Mouse (Mus musculus) kidney, postnatal 25 days (tissue): ENCODE measurements around the gene Vangl2.

Experiments used
- DNase-seq, 2 experiments: peaks; one replicate each; pipeline ENCODE4 v3.0.0; 2021; ENCODE audit warnings: mixed read lengths in 2 of 2

Gene Vangl2

GRCm38 (mm10) chr1:172027010-172027808, 1.0 kb downstream of the Vangl2 start:
- peak; percentile 92 for DNase-seq

GRCm38 (mm10) chr1:172026201-172026901, 1.9 kb downstream of the Vangl2 start:
- DNase-seq: no peak

GRCm38 (mm10) chr1:172025201-172025904, 2.9 kb downstream of the Vangl2 start:
- DNase-seq: no peak

GRCm38 (mm10) chr1:172024140-172024895, 3.9 kb downstream of the Vangl2 start:
- no peak for DNase-seq

DNA sequence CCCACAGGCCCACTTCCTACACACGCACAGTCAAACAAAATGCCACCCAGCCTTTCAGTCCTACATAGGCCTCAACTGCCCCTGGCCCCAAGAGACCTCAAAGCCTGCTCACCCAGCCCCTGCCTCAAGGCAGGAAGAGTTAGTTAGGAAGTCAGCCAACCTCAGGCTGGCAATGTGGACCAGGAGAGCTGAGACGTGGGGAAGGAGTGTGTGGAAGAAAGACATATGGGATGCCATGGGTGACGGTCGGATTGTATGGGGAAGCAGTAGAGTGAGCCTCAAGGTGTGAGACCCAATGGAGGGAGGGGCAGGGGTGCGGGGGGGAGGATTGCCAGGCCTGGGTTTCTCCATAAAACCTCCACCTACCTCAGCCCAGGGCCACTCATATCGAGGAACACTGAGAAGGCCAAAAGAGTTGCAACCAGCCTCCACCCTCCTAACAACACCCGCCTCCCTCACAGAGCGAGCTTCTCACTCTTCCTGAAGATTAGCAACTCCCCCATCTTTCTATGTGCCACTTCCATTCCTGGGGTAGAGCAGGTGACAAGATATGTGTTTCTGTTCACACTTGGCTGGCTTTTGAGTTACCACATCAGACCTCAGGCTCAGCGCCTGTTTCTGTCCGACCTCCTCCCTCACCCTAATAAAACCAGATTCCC, 8.3 kb downstream of the Vangl2 start:
- no peak for DNase-seq

DNA sequence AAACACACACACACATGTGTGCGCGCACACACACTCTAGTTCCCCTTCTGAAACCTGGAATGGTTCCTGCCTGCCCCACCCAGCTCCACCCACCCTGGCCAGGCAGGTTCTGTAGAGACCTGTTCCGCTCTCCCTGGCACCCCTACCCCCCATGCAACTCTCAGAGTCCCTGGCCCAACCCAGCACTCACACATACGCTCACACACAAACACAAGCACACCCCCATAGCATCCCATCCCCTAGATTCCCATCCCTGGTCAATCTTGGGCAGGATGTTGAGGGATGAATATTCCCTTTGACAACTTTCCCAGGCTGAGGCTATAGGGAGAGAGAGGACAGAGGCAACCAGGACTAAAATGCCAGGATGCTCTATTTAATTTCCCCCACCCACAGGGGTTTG, 8.9 kb downstream of the Vangl2 start:
- DNase-seq: no peak

GRCm38 (mm10) chr1:172018336-172019311, 9.6 kb downstream of the Vangl2 start:
- DNase-seq: no peak

DNA sequence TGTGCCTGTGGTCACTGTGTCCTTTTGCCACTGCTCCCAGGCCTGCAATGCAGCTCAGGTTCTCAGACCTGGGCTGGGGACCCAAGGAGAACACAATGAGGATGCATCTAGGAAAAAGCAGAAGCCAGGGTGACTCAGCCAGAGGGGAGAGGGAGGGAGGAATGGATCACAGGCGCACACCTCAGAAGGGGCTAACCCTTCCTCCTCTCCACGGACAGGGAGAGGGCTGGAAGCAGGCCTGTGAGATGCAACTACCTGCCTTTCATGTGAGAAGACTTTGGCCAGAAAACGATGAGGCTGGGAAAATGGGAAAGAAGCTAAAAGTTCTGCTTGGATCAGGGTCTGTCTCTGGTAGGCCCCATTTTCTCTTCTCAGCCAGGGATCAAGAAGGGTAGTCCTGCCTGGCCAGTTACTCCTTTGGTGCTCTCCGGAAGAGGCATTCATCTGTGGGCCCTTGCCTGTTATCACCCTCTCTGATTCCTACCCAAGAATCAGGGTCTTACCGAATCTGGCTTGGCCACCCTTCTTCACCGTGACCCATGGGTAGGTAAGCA, 10.7 kb downstream of the Vangl2 start:
- no peak for DNase-seq

DNA sequence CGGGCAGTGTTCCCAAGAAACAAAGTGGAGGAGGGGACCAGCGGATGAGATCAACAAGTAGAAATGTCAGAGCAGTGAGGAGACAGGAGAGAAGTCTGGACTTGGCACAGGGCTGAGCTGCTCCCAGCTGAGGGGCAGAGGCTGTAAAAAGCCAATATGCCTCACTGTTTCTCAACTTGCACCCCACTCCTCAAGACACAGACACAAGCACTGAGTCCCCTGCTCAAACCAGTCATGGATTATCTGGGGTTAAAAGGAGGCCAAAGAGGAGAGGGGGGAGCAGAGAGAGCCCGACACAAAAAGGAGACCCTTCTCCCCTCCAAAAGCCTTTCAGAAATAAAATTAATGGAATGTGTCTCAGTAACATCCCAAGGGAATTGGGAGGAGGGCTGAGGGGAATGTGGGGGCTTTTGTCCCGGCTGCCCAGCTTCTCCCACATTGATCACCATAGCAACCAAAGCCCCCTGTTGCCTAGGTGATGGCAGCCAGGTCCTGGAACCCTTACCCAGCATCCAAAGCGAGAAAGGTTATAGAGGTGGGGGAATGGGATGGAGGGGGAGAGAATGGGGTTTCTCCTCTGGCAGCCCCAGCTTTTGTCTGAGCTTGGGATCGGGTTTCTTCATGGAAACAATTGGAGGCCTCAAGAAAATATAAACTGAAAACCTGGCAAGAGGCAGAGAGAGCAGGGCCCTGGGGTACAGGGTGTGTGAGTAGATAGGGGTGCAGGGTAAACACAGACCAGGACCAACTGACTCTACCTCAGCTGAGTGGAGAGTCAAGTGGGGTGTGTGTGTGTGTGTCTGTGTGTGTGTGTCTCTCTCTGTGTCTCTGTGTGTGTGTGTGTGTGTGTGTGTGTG, 11.4 kb downstream of the Vangl2 start:
- no peak for DNase-seq

DNA sequence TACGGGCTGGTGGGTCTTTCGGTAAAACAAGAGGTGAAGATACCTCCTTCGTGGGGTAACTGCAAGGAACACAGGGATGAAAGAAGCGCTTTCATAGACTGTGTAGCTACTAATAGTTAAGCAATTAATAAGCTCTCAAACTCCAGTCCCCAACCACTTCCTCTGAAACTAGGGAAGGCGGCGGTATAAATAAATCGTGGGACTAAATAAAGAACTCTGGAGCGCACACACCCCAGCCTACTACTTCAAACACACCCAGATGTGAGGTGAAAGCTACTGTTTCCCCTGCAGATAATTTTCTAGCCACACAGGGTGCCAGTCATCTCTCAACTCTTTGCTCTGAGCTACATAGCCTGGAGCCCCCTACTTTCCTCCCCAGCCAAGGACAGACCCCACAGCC, 12.2 kb downstream of the Vangl2 start:
- no peak for DNase-seq

- DNase-seq: no peak
Observed at GRCm38 (mm10) chr1:172015312-172015939, 12.8 kb downstream of the Vangl2 start.

- DNase-seq: no peak
Observed at GRCm38 (mm10) chr1:172014771-172015170, 13.5 kb downstream of the Vangl2 start.

GRCm38 (mm10) chr1:172012030-172012429, 16.2 kb downstream of the Vangl2 start:
- DNase-seq: peak; percentile 83 to 85

DNA sequence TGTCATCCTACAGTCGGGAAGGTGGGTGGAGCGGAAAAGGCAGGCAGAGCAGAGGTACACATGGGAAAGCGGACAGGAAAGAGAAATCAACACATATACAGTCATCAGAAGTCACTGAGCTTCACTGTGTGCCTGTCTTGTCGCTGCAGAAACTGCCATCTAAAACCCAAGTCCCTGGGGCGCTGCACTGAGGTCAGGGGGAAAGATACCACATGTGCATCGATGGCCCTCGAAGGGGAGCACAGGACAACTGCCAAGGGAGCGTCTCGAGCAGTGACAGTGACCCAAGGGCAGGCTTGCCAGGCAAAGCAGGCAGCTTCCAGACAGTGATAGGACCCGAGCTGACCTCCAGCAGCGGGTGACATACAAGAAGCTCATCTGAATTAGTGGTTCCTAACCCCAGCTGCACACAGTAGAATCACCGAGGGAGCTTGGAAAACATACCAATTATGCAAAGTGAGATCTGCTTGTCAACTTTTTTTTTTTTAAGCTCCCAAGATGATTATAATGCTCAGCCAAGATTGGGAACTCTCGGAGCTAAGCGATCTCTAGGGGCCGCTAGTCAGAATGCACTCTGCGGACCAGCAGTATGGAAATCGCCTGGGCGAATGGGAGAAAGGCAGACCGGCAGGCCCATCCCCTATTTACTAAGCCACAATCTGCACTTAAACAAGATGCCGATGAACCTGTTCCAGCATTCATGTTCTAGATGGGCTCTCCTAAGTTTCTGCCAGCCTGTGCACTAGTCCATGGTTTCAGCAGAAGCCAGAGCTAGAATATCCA, 18.0 kb downstream of the Vangl2 start:
- DNase-seq: no peak

- no peak for DNase-seq
Observed at GRCm38 (mm10) chr1:172009406-172009805, 18.8 kb downstream of the Vangl2 start.

DNA sequence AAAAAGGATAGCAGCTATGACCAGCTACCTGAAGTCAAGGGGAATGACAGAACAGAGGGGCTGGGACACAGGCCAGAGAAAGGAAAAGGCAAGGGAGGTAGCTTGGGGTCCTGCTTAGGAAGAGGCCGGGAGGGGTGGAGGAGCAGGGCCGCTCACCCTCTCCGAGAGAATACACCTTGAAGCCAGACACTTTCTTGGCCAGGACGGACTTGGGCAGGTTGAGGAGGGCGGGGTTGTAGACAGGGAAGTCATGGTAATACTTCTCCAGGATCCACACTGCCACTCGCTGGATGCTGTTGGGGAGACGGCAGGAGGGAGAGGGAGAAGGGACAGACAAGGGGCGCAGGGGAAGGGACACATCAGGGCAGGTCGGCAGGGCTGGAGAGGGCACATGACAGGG, 19.9 kb downstream of the Vangl2 start:
- DNase-seq: no peak

- DNase-seq: no peak
Observed at GRCm38 (mm10) chr1:172007761-172008160, 20.5 kb downstream of the Vangl2 start.

- no peak for DNase-seq
Observed at GRCm38 (mm10) chr1:172001665-172002064, 26.6 kb downstream of the Vangl2 start.
